Mouse (Mus musculus) limb, embryonic 10.5 days (tissue): ENCODE data around the gene Scrt2. TPM values are rescaled to one million over a fixed set of nuclear protein-coding genes. Genes with fewer than 3 reads are reported as not detected.
A peak's percentile ranks its signal among the peaks of the same experiment; 100 is the strongest.

ENCODE experiments used
- DNase-seq: peaks from one replicate; pipeline ENCODE4 v3.0.0-alpha.2; 2017; ENCODE audit warnings: low spot score
- H3K27ac ChIP-seq: fragments of 300-500 bp; sonication (generic); 2 replicates; pipeline ENCODE4 v1.5.1; 2016; ENCODE audit warnings: mild to moderate bottlenecking
- H3K27me3 ChIP-seq: fragments of 300-500 bp; sonication (generic); 2 replicates; pipeline ENCODE4 v1.6.1; 2016; ENCODE audit warnings: low read depth, mild to moderate bottlenecking; ENCODE audit not compliant: poor library complexity, severe bottlenecking
- H3K36me3 ChIP-seq: fragments of 300-500 bp; sonication (generic); 2 replicates; pipeline ENCODE4 v1.6.1; 2016; ENCODE audit warnings: mild to moderate bottlenecking, moderate library complexity
- H3K4me1 ChIP-seq: fragments of 300-500 bp; sonication (generic); 2 replicates; pipeline ENCODE4 v1.6.1; 2016
- H3K4me3 ChIP-seq: fragments of 300-500 bp; sonication (generic); 2 replicates; pipeline ENCODE4 v1.5.1; 2016; ENCODE audit warnings: mild to moderate bottlenecking, moderate library complexity
- H3K9me3 ChIP-seq: fragments of 300-500 bp; sonication (generic); replicated peaks from 2 replicates; pipeline ENCODE4 v1.6.1; 2016; ENCODE audit warnings: mild to moderate bottlenecking
- WGBS: fragments of 180-500 bp; shearing (Covaris S2); methylation state at CpG from one replicate; pipeline ENCODE4 v1.1.7; 2016; 5-methylcytosine and 5-hydroxymethylcytosine counted together
- polyA plus RNA-seq: library from polyadenylated mRNA; unstranded; fragments of >200 nt; fragmentation: Nextera tagmentation; extraction: Ambion mirVana; gene quantifications from 2 replicates; pipeline ENCODE4 v1.2.1, GENCODE M21; 2016

The Scrt2 gene
- polyA plus RNA-seq, 1 experiment from 2014 or later: not detected

GRCm38 (mm10) chr2:152143279-152144157 is 62.2 kb downstream of the Scrt2 start, which contains the start of gene Tcf15:
Tcf15 (plus strand) TSS chr2:152143561.
- H3K4me1 ChIP-seq: peaks cover 72% of the 10 kb centered on the region

GRCm38 (mm10) chr2:152144158-152144450 is 62.8 kb downstream of the Scrt2 start:
- H3K4me3 ChIP-seq: peak overlapping the region; percentile 62
- H3K36me3 ChIP-seq: peaks cover 6% of the 10 kb centered on the region
- peak overlapping the region; percentile 85 for H3K27ac ChIP-seq
- 19% methylated on average over 9 of the region's 9 CpGs for WGBS
- DNase-seq: no peak
- peaks cover 72% of the 10 kb centered on the region for H3K4me1 ChIP-seq
- H3K27me3 ChIP-seq: peaks cover 90% of the 10 kb centered on the region
- no peaks in the 10 kb centered on the region for H3K9me3 ChIP-seq

More at GRCm38 (mm10) chr2:152143279-152144157, 62.2 kb downstream of the Scrt2 start, which contains the start of gene Tcf15:
- H3K27ac ChIP-seq: peak within 1 kb of the TSS; percentile 85
- peak; percentile 84 for DNase-seq
- under 1% methylated on average over 117 of the region's 118 CpGs for WGBS
- peak within 1 kb of the TSS; percentile 62 for H3K4me3 ChIP-seq
- peaks cover 3% of the 10 kb centered on the region for H3K36me3 ChIP-seq
- no peaks in the 10 kb centered on the region for H3K9me3 ChIP-seq
- H3K27me3 ChIP-seq: peaks cover 91% of the 10 kb centered on the region

GRCm38 (mm10) chr2:152144501-152144900 is 63.2 kb downstream of the Scrt2 start:
- H3K27ac ChIP-seq: 0 out of 2 replicates have a peak overlapping the region, but pooled peaks have one; percentile 36
- peak overlapping the region; percentile 62 for H3K4me3 ChIP-seq
- H3K9me3 ChIP-seq: no peaks in the 10 kb centered on the region
- peaks cover 86% of the 10 kb centered on the region for H3K27me3 ChIP-seq
- no peak for DNase-seq
- WGBS: 64% methylated on average over 5 of the region's 5 CpGs
- H3K36me3 ChIP-seq: peaks cover 6% of the 10 kb centered on the region
- H3K4me1 ChIP-seq: peaks cover 69% of the 10 kb centered on the region

Other genes with a start within 250 kb of the Scrt2 start
- gene Rspo4, start 238.6 kb upstream of the Scrt2 start, polyA plus RNA-seq: 18.5 and 28.9 TPM in 2 replicates
- 0.46 and 0.48 TPM in 2 replicates for gene Angpt4, start 170.3 kb upstream of the Scrt2 start, polyA plus RNA-seq
- gene Fam110a, start 101.3 kb upstream of the Scrt2 start, polyA plus RNA-seq: 35.0 and 37.9 TPM in 2 replicates
- 0.77 and 1.3 TPM in 2 replicates for gene Slc52a3, start 85.0 kb upstream of the Scrt2 start, polyA plus RNA-seq
- 8.0 and 9.6 TPM in 2 replicates for gene Srxn1, start 24.0 kb downstream of the Scrt2 start, polyA plus RNA-seq
- 27.3 and 29.8 TPM in 2 replicates for gene Tcf15, start 62.0 kb downstream of the Scrt2 start, polyA plus RNA-seq
- gene Csnk2a1, start 145.3 kb downstream of the Scrt2 start, polyA plus RNA-seq: 77.4 and 77.6 TPM in 2 replicates
- gene Tbc1d20, start 212.3 kb downstream of the Scrt2 start, polyA plus RNA-seq: 31.2 and 37.1 TPM in 2 replicates